Mouse (Mus musculus) adrenal gland (tissue): ENCODE measurements around the gene Vsig10l.

Experiments
- intact Hi-C: fragments of 180-260 bp; cut with DNase I; formaldehyde crosslinking; loops from one replicate; pipeline ENCODE4 v1.15.1; 2025

Vsig10l gene

GRCm38 (mm10) chr7:43453599-43454355 is 9.2 kb upstream of the Vsig10l start:
- intact Hi-C loops = no loop called here

DNA sequence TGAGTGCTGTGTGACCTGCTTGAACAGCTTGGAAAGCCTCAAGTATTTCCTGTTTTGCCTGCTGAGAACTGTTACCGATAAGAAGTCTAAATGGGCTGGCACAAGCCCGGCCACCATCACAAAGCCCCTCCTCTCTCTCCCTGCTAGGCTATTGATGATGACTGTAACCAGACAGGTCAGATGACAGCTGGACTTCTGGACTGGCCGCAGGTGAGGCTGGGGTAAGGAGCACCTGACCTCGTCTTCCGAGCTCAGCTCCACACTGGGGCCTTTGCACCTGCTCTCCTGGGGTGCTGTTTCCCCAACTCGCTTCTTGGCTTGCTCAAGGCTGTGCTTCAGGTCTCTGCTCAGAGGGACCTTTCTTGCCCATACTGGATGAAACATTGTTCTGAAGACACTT is 8.6 kb upstream of the Vsig10l start:
- intact Hi-C loops = no loop called here

GRCm38 (mm10) chr7:43463976-43464375 is 1.0 kb downstream of the Vsig10l start:
- intact Hi-C loops = no loop called here

DNA sequence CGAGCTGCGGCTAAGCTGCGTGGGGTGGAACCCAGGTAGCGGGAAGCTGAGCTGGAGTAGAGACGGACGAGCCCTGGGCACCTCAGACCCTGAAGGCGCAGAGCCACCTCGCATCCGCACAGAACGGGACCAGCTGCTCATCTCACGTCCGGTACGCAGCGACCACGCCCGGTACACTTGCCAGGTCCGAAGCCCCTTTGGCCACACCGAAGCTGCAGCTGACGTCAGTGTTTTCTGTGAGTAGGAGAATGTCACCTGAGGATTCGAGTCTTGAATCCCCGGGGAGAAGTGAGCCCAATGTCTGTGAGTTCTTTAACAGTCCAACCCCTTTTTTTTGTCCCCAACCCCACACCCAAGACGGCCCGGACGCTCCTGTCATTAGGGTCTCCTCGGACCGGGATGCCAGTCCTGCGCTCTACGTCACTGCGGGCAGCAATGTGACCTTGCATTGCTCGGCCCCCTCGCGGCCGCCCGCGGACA is 2.0 kb downstream of the Vsig10l start:
- intact Hi-C loops = no loop called here

DNA sequence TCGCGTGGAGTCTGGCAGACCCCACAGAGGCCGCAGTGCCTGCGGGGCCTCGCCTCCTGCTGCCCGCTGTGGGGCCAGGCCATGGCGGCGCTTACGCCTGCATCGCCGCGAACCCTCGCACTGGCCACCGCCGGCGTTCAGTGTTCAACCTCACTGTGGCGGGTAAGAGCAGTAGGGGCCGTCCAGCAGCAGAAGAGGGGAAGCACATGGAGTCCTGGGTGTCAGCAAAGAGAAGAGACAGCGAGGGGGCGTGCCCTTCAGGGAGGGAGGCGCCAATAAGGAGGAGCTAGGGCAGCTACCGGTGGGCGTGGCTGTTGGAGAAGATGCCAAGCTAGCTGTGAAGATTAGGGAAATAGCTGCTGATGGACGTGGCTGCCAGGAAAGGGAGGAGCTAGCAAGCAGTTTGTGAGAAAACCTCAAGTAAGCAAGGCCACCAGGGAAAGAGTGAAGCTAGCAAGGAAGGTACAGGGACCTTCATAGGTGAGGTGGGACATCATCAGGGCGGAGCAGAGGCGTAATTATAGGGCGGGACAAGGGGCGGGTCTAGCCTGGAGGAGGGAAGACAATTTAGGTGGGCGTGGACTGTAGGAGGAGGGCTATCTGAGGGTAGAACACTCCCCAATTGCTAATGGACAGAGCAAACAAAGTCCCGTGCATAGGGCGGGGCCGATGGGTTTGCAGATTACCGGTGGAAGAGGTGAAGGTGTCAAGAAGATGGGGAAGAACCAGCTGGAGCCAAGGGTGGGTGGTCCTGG is 2.6 kb downstream of the Vsig10l start:
- intact Hi-C loops = loop anchor here (2.0 kb wide), 1 partner anchor 43 kb away; no protein-coding TSS in a partner anchor

GRCm38 (mm10) chr7:43466099-43466694 is 3.2 kb downstream of the Vsig10l start:
- intact Hi-C loops = loop anchor here (2.0 kb wide), 1 partner anchor 43 kb away; no protein-coding TSS in a partner anchor

GRCm38 (mm10) chr7:43470373-43470772 is 7.4 kb downstream of the Vsig10l start:
- intact Hi-C loops = no loop called here

GRCm38 (mm10) chr7:43475706-43476105 is 12.8 kb downstream of the Vsig10l start:
- intact Hi-C loops = no loop called here

DNA sequence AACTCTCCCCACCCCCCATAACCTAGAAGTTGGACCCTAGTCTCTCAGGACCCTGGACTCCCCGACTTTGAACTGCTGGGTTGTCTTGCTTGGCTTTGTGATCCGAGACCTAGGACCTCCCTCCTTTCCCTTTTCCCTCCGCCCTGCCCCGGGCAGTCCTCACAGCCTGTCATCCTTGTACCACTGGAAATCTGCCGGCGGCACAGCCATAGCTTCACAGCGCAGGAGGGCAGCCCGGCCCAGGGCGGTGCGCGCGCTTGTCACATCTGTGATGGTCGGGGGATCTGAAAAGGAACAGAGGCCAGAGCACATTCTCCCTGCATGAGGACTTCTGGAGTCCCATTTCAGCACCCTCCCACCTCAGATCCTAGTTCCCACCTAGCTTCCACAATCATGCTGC is 13.4 kb downstream of the Vsig10l start:
- intact Hi-C loops = no loop called here

DNA sequence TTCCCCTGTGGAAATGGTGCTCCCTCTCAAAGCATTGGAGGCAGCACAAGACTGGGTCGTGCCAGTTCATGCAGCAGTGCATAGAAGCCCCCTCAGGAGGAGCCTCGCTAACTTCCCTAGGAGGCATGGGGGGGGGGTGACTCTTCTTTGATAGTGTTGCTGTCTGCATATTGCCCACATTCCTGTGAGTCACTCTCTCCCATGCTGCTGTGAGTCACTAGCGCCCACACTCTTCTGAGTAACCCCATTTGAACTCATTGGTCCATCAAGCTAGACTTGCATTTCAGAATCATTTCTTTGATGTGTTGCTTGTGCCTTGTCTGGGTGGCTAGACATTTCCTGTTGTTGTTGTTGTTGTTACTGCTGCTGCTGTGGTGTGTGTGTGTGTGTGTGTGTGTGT is 18.2 kb downstream of the Vsig10l start:
- intact Hi-C loops = no loop called here

DNA sequence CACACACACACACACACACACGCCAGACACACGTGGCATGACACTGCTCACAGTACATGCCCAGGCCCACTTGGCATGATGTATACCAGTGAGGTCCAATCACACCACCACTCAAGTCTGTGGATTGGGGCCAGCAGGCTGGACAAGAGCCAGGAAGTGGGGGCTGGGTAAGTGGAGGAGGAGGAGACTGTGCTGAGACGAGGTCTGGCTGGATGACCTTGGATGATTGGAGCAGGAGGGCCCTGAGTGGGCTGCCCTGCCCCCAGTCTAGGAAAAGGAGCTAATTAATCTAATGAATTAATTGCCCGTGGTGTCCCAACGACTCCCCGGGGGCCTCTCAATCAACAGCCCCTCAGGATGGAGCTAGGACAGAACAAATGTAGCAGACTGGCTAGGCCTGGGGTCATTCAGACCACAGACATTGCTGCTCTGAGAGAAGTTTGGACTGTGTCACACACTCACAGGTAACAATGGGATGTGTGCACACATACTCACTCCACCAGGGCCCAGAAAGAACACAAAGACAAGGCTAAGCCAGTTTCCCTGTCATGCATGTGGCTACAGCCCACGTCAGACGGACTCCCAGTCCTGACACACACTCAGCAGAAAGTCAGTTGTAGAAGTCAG is 19.3 kb downstream of the Vsig10l start:
- intact Hi-C loops = no loop called here

GRCm38 (mm10) chr7:43483236-43483635 is 20.3 kb downstream of the Vsig10l start:
- intact Hi-C loops = no loop called here

DNA sequence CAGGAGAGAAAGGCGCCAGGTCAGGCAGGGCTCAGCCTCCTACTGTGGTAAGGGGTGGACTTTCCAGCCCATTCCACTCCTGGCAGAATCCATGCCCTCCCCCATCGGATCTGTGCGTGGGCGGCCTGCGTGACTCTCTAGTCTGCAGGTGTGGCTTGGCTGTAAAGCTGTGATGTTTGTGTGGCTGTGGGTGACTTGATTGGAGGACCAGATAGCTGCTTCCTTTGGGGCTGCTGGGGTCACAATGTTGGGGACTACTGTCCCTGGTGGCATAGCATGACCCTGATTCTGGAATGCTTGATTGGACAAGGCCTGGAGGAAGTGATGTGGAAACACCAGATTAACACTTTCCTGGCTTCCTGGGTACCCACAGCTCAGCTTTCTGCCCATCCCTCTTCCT is 25.7 kb downstream of the Vsig10l start:
- intact Hi-C loops = no loop called here

- intact Hi-C loops = no loop called here
Measured at GRCm38 (mm10) chr7:43489631-43490125, 26.7 kb downstream of the Vsig10l start, which contains the start of gene Iglon5. Gene Iglon5, minus strand, starts transcription at chr7:43490075.

DNA sequence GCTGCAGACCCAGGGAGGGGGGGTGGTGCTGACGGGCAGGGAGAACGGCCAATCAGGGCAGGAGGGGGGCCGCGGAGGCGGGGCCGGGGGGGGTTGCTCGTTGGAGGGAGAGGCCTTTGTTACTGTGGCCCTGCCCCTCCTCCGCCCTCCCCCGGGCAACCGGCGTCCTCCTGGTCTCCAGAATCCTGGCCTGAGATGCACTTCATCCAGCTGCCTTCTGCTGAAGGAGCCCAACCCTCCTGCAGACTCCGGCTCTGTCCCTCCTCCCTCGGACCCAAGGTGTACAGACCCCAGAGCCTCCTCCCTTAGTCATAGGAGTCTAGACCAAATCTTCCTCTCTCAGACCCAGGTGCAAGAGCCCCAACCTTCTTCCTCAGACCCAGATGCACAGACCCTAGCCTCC is 27.2 kb downstream of the Vsig10l start:
- intact Hi-C loops = no loop called here

GRCm38 (mm10) chr7:43490861-43491260 is 27.9 kb downstream of the Vsig10l start:
- intact Hi-C loops = no loop called here

- intact Hi-C loops = no loop called here
Measured at GRCm38 (mm10) chr7:43495343-43496021, 32.5 kb downstream of the Vsig10l start.

- intact Hi-C loops = no loop called here
Measured at GRCm38 (mm10) chr7:43511707-43512478, 48.9 kb downstream of the Vsig10l start.

- intact Hi-C loops = no loop called here
Measured at GRCm38 (mm10) chr7:43512519-43512918, 49.6 kb downstream of the Vsig10l start.

- intact Hi-C loops = no loop called here
Measured at GRCm38 (mm10) chr7:43515076-43515475, 52.1 kb downstream of the Vsig10l start.
